Mouse (Mus musculus) midbrain, embryonic 10.5 days (tissue): ENCODE results near the gene Gnai3. TPM values are rescaled to one million over a fixed set of nuclear protein-coding genes. Genes with fewer than 3 reads are reported as not detected.

ENCODE experiments used
- DNase-seq: peaks from one replicate; pipeline ENCODE4 v3.0.0-alpha.2; 2017; ENCODE audit warnings: low spot score
- H3K27ac ChIP-seq: fragments of 300-500 bp; sonication (generic); replicated peaks from 2 replicates; pipeline ENCODE4 v1.5.1; 2016; ENCODE audit warnings: mild to moderate bottlenecking
- H3K27me3 ChIP-seq: fragments of 300-500 bp; sonication (generic); 2 replicates; pipeline ENCODE4 v1.6.1; 2016; ENCODE audit warnings: low read depth, mild to moderate bottlenecking; ENCODE audit not compliant: poor library complexity, severe bottlenecking
- H3K36me3 ChIP-seq: fragments of 300-500 bp; sonication (generic); 2 replicates; pipeline ENCODE4 v1.6.1; 2016; ENCODE audit warnings: mild to moderate bottlenecking, moderate library complexity
- H3K4me1 ChIP-seq: fragments of 300-500 bp; sonication (generic); 2 replicates; pipeline ENCODE4 v1.6.1; 2016
- H3K4me3 ChIP-seq: fragments of 300-500 bp; sonication (generic); 2 replicates; pipeline ENCODE4 v1.5.1; 2016; ENCODE audit warnings: mild to moderate bottlenecking, moderate library complexity
- H3K9me3 ChIP-seq: fragments of 300-500 bp; sonication (generic); replicated peaks from 2 replicates; pipeline ENCODE4 v1.6.1; 2016; ENCODE audit warnings: mild to moderate bottlenecking
- WGBS: fragments of 180-500 bp; shearing (Covaris S2); methylation state at CpG from one replicate; pipeline ENCODE4 v1.1.7; 2016; 5-methylcytosine and 5-hydroxymethylcytosine counted together
- polyA plus RNA-seq: library from polyadenylated mRNA; unstranded; fragments of >200 nt; fragmentation: Nextera tagmentation; extraction: Ambion mirVana; gene quantifications from 2 replicates; pipeline ENCODE4 v1.2.1, GENCODE M21; 2016

Gnai3 gene
- 204 and 211 TPM in 2 replicates for polyA plus RNA-seq

DNA sequence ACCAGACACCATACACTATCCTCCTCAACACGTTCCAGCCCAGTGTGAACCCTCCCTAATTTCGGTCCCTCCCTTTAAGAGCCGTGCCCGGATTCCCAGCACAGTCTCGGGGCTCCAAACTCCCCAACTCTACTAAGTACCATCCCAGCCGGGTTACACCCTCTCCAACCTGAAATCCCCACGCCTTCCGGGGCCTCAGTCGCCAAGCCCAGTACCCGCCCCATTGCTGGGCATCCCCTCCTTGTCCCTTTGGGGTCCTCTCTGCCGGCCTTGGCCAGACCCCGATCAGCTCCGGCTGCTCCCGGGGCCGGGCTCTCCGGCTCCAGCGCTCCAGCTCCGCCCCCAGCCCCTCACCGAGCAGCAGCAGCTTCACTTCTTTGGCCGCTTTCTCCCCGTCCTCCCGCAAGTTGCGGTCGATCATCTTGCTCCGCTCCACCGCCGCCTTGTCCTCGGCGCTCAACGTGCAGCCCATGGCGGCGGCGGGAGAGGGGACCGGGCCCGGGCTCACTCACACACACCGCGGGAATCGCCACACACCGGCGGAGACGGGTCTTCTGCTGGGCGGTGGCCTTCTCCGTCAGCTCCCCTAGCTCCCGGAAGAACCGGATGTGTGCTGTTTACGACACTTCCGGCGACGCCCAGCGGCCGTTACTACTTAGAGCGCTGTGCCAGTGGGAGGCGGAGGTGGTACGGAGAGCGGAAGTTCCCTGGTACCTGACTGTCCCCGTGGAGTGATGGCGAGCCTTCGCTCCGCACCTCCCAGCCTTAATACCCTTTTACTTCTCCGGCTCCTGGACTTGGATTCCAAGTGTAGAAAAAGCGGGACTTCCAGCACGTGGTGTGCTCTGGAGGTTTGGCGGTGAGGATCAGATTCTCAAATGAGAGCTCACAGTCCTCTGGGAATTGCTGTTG is at the start of gene Gnai3:
Gene Gnai3, minus strand, starts transcription at position 613 of the 912 bp plus-strand sequence.
- Histone ChIP-seq H3K27me3 (no peaks in the 10 kb centered on the region), H3K4me3 (peak within 1 kb of the TSS; percentile 91), H3K27ac (peak within 1 kb of the TSS; percentile 94), H3K36me3 (peaks cover 8% of the 10 kb centered on the region; the same call in 1 of the 2 replicates), H3K4me1 (peaks cover 34% of the 10 kb centered on the region), H3K9me3 (no peaks in the 10 kb centered on the region)
- DNase-seq: peak; percentile 96
- under 1% methylated on average over 63 of the region's 63 CpGs for WGBS

DNA sequence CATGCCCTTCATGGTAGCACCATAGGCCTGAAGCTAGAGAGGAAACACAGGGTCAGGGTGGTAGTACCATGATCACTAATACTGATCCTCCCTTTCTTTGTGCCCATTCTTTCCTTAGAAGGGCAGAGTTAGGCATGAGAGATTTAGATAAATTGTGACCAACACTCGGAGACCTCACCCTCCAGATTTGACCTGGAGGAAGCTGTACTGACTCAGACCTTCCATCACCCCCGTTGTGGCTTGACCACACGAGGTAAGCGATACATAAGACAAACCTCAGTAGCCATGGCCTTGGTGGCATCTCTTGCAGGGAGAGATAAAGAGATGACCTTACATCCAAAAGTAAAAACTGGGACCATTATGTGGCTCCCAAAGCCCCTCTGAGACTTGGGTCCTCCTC is 49.3 kb upstream of the Gnai3 start:
- Histone ChIP-seq H3K4me1 (peaks cover 36% of the 10 kb centered on the region), H3K36me3 (peaks cover 15% of the 10 kb centered on the region), H3K4me3 (no peak overlapping the region), H3K9me3 (no peaks in the 10 kb centered on the region), H3K27ac (no peak overlapping the region), H3K27me3 (no peaks in the 10 kb centered on the region)
- WGBS: 82% methylated on average over 4 of the region's 4 CpGs
- no peak for DNase-seq

GRCm38 (mm10) chr3:108193686-108194085 is 47.7 kb upstream of the Gnai3 start:
- DNase-seq: no peak
- peaks cover 6% of the 10 kb centered on the region for H3K36me3 ChIP-seq
- H3K27me3 ChIP-seq: no peaks in the 10 kb centered on the region
- 83% methylated on average over 4 of the region's 4 CpGs for WGBS
- peaks cover 27% of the 10 kb centered on the region for H3K4me1 ChIP-seq
- no peak overlapping the region for H3K27ac ChIP-seq
- H3K4me3 ChIP-seq: no peak overlapping the region
- no peaks in the 10 kb centered on the region for H3K9me3 ChIP-seq

DNA sequence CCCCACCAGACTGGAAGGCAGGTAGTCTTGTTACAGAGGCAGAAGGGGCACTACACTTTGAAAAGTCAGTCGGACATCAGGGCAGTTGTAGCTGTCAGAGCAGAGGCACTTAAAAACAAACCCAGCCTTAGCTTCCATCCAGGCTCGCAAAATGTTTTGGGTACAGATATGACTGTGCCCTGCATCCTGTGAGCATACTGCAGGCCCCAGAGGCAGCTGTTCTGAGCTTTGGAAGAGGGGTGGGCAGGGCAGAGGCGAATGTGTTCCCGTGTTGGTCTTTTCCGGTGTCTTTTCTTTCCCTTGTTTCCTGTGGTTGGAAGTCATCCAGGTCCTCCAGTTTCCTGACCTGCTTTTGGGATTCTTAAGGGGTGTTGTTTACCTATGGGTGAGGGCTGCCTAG is 44.0 kb upstream of the Gnai3 start:
- 84% methylated on average over 5 of the region's 5 CpGs for WGBS
- Histone ChIP-seq H3K9me3 (no peaks in the 10 kb centered on the region), H3K27ac (no peak overlapping the region), H3K4me1 (peaks cover 32% of the 10 kb centered on the region), H3K4me3 (no peak overlapping the region), H3K36me3 (peaks cover 12% of the 10 kb centered on the region), H3K27me3 (peaks cover 31% of the 10 kb centered on the region)
- DNase-seq: no peak

- WGBS: 70% methylated on average over 9 of the region's 9 CpGs
- Histone ChIP-seq H3K4me1 (peaks cover 29% of the 10 kb centered on the region), H3K9me3 (no peaks in the 10 kb centered on the region), H3K36me3 (peaks cover 12% of the 10 kb centered on the region), H3K4me3 (no peak overlapping the region), H3K27ac (no peak overlapping the region), H3K27me3 (peaks cover 41% of the 10 kb centered on the region)
- DNase-seq: no peak
These were observed 43.0 kb upstream of the Gnai3 start for GRCm38 (mm10) chr3:108188716-108189490.

DNA sequence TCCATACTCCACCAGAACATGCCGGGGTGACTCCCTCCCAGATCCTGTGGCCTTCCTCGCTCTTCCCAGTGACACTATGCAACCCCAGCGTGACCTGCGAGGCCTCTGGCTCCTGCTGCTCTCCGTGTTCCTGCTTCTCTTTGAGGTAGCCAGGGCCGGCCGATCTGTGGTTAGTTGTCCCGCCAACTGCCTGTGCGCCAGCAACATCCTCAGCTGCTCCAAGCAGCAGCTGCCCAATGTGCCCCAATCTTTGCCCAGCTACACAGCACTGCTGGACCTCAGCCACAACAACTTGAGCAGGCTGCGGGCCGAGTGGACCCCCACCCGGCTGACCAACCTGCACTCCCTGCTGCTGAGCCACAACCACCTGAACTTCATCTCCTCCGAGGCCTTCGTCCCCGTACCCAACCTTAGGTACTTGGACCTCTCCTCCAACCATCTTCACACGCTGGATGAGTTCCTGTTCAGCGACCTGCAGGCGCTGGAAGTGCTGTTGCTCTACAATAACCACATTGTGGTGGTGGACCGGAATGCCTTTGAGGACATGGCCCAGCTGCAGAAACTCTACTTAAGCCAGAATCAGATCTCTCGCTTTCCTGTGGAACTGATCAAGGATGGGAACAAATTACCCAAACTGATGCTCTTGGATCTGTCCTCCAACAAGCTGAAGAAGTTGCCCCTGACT is 41.3 kb upstream of the Gnai3 start:
- H3K4me3 ChIP-seq: peak overlapping the region; percentile 87
- 61% methylated on average over 20 of the region's 20 CpGs for WGBS
- peaks cover 29% of the 10 kb centered on the region for H3K4me1 ChIP-seq
- DNase-seq: no peak
- no peak overlapping the region for H3K27ac ChIP-seq
- H3K9me3 ChIP-seq: no peaks in the 10 kb centered on the region
- peaks cover 12% of the 10 kb centered on the region for H3K36me3 ChIP-seq
- H3K27me3 ChIP-seq: peaks cover 45% of the 10 kb centered on the region

DNA sequence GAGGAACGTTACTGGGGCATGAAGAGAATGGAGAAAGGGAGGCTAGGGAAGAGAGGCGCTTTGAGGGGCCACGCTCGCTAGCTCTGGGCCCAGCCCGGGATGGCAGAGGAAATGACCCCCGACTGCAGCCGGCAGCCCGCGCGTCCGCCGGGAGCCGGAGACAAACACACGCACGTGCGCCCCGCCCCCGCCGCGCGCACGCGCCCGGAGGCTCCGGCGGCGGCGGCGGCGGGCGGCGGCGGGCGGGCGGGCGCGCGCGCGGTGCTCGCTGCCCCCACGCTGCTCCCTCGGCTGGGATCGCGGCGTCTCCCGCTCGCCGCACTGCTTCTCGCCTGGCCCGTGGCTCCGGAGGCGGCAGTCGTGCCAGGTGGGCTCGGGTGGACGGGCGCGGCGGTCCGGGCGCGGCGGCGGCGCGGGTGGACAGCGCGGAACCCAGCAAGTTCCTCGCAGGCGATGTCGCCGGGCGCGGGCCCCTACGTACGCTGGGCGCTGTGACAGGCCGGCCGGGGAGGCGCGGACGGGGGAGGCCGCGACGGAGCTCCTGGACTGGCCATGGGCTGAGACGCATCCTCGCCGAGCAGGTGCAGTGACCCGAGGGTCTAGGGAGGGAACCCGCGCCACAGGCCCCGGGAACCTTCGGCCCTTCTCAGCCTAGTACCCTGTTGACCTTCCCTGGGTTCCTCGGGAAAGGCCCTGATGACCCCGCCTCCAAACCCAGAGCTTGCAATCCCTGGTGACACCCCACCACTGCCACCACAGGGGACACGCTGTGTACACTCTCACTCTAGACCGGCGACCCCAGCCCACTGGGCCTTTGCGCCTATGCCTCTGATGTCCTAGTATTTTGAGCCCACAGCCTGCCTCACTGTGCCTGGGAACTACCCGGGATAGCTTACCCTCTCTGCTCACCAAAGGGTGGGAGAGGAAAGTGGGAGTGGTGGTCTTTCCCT is 40.4 kb upstream of the Gnai3 start, which contains the start of gene Amigo1:
Gene Amigo1, plus strand, starts transcription at position 238 of the 950 bp plus-strand sequence.
- Histone ChIP-seq H3K9me3 (no peaks in the 10 kb centered on the region), H3K27me3 (peaks cover 45% of the 10 kb centered on the region), H3K4me3 (peak within 1 kb of the TSS; percentile 87), H3K4me1 (peaks cover 29% of the 10 kb centered on the region), H3K27ac (peak within 1 kb of the TSS; percentile 87), H3K36me3 (peaks cover 12% of the 10 kb centered on the region)
- DNase-seq: peak; percentile 62
- 1% methylated on average over 97 of the region's 100 CpGs for WGBS

DNA sequence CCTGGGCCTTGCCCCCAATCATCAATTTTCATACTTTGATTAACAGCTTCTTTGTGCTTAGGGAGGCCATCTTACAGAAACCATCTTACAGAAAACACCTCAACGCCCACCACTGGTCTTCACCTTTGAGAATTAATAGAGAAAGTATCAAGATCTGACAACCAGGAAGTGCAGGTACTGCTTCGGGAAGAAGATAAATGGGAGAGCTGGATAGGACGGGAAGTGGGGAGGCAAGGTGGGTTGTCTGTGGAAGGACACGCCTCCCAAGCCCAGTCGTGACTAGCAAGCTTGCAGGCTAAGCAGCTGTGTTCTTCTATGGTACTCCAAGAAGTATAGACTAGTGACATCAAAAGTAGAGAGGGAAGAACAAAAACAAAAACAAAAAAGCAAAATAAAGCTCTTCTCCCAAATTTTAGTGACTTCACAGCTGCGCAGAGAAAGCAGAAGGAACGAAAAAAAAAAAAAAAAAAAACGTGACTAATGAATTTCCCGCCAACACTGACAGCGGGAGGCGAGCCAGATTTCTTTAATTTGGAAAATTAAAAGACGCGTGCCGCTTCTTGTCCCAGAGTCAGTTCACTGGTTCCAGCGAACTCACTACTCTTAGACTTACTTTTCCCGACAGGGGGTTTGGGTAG is 39.6 kb upstream of the Gnai3 start:
- 3% methylated on average over 16 of the region's 16 CpGs for WGBS
- DNase-seq: no peak
- Histone ChIP-seq H3K9me3 (no peaks in the 10 kb centered on the region), H3K27me3 (peaks cover 45% of the 10 kb centered on the region), H3K4me1 (peaks cover 29% of the 10 kb centered on the region), H3K36me3 (peaks cover 12% of the 10 kb centered on the region), H3K27ac (peak overlapping the region; percentile 87), H3K4me3 (peak overlapping the region; percentile 87)

DNA sequence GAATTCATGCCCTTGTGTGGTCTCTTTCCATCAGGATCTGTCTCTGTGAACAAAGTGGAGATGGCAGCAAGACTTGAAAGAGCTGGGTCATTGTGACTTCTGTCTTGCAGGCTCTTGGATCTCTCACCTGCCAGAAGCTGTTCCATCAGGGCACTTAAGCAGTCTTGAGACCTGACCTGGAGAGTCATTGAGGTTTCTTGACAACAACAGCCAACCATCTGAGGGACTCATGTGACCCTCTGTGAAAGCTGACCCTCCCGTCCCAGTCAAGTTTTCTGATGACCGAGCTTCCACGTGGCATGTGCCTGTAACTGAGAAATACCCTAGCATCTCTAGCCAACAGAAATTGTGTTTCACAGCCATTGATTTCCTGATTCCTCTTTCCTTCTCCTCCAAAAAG is 38.8 kb upstream of the Gnai3 start:
- Histone ChIP-seq H3K27ac (no peak overlapping the region), H3K9me3 (no peaks in the 10 kb centered on the region), H3K36me3 (peaks cover 12% of the 10 kb centered on the region), H3K4me3 (no peak overlapping the region), H3K4me1 (peaks cover 29% of the 10 kb centered on the region), H3K27me3 (peaks cover 45% of the 10 kb centered on the region)
- WGBS: 84% methylated on average over 3 of the region's 3 CpGs
- no peak for DNase-seq

- no peak overlapping the region for H3K27ac ChIP-seq
- 52% methylated on average over 2 of the region's 2 CpGs for WGBS
- H3K4me1 ChIP-seq: peaks cover 5% of the 10 kb centered on the region
- no peak overlapping the region for H3K4me3 ChIP-seq
- no peaks in the 10 kb centered on the region for H3K36me3 ChIP-seq
- no peak for DNase-seq
- peaks cover 19% of the 10 kb centered on the region for H3K27me3 ChIP-seq
- H3K9me3 ChIP-seq: no peaks in the 10 kb centered on the region
These were observed 34.6 kb upstream of the Gnai3 start for GRCm38 (mm10) chr3:108180514-108180913.
